Mouse (Mus musculus) lung, adult 2 months (tissue): ENCODE data around the gene Ano10.

Experiments used
- CTCF ChIP-seq: fragments of 200-500 bp; IDR thresholded peaks from 2 replicates; pipeline ENCODE4 v1.5.1; 2011; ENCODE audit warnings: mild to moderate bottlenecking, low read length, control low read depth; ENCODE audit not compliant: insufficient read depth
- POLR2A ChIP-seq: fragments of 200-500 bp; IDR thresholded peaks from 2 replicates; pipeline ENCODE4 v1.6.1; 2011; ENCODE audit warnings: low read depth, mild to moderate bottlenecking, control low read depth, low read length, borderline replicate concordance; ENCODE audit errors: extremely low read depth

DNA sequence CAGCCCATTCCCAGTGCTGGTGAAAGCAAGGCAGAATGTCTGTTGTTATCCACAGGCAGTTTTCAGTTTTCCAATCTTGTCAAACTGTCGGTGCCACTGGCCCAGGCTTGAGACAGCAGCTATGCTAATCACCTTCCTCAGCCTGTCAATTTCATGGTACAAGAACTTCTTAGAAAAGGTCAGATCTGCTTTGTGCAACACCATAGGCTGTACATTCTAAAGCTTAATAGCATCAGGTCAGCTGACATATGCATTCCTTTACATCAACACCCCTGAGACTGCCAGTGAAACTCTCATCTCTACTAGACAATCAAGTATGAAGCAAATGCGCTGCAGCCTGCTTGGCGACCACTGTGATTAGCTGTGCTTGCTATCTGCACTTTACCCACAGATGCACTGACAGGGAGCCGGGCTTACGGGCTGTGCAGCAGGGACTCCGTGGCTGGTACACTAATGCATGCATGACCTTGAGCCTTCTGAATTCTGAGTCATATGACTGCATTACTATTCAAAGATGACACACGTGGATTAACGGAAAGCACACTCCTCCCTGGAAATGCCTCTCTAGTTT, 53.5 kb downstream of the Ano10 start:
- TF ChIP-seq CTCF = no peak
- no peak for TF ChIP-seq POLR2A
